Mouse (Mus musculus): ENCODE measurements around the gene Pttg1ip. TPM values are rescaled to one million over a fixed set of nuclear protein-coding genes. Genes with fewer than 3 reads are reported as not detected.
A peak's percentile ranks its signal among the peaks of the same experiment; 100 is the strongest.

The Pttg1ip gene
- polyA plus RNA-seq, 1 experiment = 237 TPM

GRCm38 (mm10) chr10:77550874-77551273 lies 30.6 kb upstream of the Pttg1ip start:
- H3K4me2 ChIP-seq (ENCODE audit: low read depth) = no peak overlapping the region
- H3ac ChIP-seq (ENCODE audit: control insufficient read depth, insufficient read length) = no peak overlapping the region
- TF ChIP-seq MYOG (IDR thresholded peaks at IDR 0.05; ENCODE audit: control insufficient read depth in 1 of 3, insufficient read depth in 1 of 3, insufficient read length in 2 of 3, low read depth in 2 of 3) (no peak), POLR2A (IDR thresholded peaks at IDR 0.05; ENCODE audit: insufficient read length, low read depth) (no peak), POLR2AphosphoS2 (IDR thresholded peaks at IDR 0.05; ENCODE audit: insufficient read length, low read depth) (no peak), SRF (IDR thresholded peaks at IDR 0.05; ENCODE audit: control insufficient read depth, insufficient read length, low read depth) (no peak), TCF3 (IDR thresholded peaks at IDR 0.05; ENCODE audit: insufficient read length, low read depth) (no peak), MAX (IDR thresholded peaks at IDR 0.05; ENCODE audit: low read depth) (no peak), USF1 (IDR thresholded peaks at IDR 0.05; ENCODE audit: low read depth) (no peak)
- no peaks in the 10 kb centered on the region for H3K27me3 ChIP-seq (ENCODE audit: control insufficient read depth, insufficient read depth, insufficient read length)
- no peaks in the 10 kb centered on the region for H3K36me3 ChIP-seq (ENCODE audit: control insufficient read depth, insufficient read depth)
- no peak overlapping the region for H3K4me3 ChIP-seq
- H3K79me2 ChIP-seq (ENCODE audit: control insufficient read depth, insufficient read depth) = no peaks in the 10 kb centered on the region

- H3ac ChIP-seq (ENCODE audit: control insufficient read depth, insufficient read length) = no peak overlapping the region
- no peaks in the 10 kb centered on the region for H3K27me3 ChIP-seq (ENCODE audit: control insufficient read depth, insufficient read depth, insufficient read length)
- H3K36me3 ChIP-seq (ENCODE audit: control insufficient read depth, insufficient read depth) = no peaks in the 10 kb centered on the region
- H3K79me2 ChIP-seq (ENCODE audit: control insufficient read depth, insufficient read depth) = no peaks in the 10 kb centered on the region
- no peak overlapping the region for H3K4me3 ChIP-seq
- TF ChIP-seq MYOG (IDR thresholded peaks at IDR 0.05; ENCODE audit: control insufficient read depth in 1 of 3, insufficient read depth in 1 of 3, insufficient read length in 2 of 3, low read depth in 2 of 3) (peak in 1 of 3 experiments; percentile 22), POLR2A (IDR thresholded peaks at IDR 0.05; ENCODE audit: insufficient read length, low read depth) (no peak), USF1 (IDR thresholded peaks at IDR 0.05; ENCODE audit: low read depth) (no peak), TCF12 (IDR thresholded peaks at IDR 0.05; ENCODE audit: insufficient read depth, poor library complexity, severe bottlenecking) (no peak), REST (IDR thresholded peaks at IDR 0.05; ENCODE audit: insufficient read depth, insufficient read length) (no peak), MYOD1 (IDR thresholded peaks at IDR 0.05; ENCODE audit: control insufficient read depth in 1 of 3, insufficient read length in 2 of 3, low read depth in 2 of 3) (no peak)
- H3K4me2 ChIP-seq (ENCODE audit: low read depth) = no peak overlapping the region
These were observed 29.4 kb upstream of the Pttg1ip start for GRCm38 (mm10) chr10:77552162-77552561.

- H3K4me3 ChIP-seq = no peak overlapping the region
- no peak overlapping the region for H3ac ChIP-seq (ENCODE audit: control insufficient read depth, insufficient read length)
- H3K27me3 ChIP-seq (ENCODE audit: control insufficient read depth, insufficient read depth, insufficient read length) = no peaks in the 10 kb centered on the region
- H3K36me3 ChIP-seq (ENCODE audit: control insufficient read depth, insufficient read depth) = no peaks in the 10 kb centered on the region
- no peaks in the 10 kb centered on the region for H3K79me2 ChIP-seq (ENCODE audit: control insufficient read depth, insufficient read depth)
- TF ChIP-seq MYOG (IDR thresholded peaks at IDR 0.05; ENCODE audit: control insufficient read depth in 1 of 3, insufficient read depth in 1 of 3, insufficient read length in 2 of 3, low read depth in 2 of 3) = peak; percentile 17 to 87 (median 76)
- peak; percentile 38 for TF ChIP-seq TCF3 (IDR thresholded peaks at IDR 0.05; ENCODE audit: insufficient read length, low read depth)
- TF ChIP-seq E2F4 (IDR thresholded peaks at IDR 0.05; ENCODE audit: insufficient read depth) = no peak
- peak in 2 of 3 experiments; percentile 72 for TF ChIP-seq MYOD1 (IDR thresholded peaks at IDR 0.05; ENCODE audit: control insufficient read depth in 1 of 3, insufficient read length in 2 of 3, low read depth in 2 of 3)
- H3K4me2 ChIP-seq (ENCODE audit: low read depth) = no peak overlapping the region
These were observed 28.2 kb upstream of the Pttg1ip start for GRCm38 (mm10) chr10:77553285-77553684.

- H3K4me3 ChIP-seq = no peak overlapping the region
- TF ChIP-seq CEBPB (IDR thresholded peaks at IDR 0.05; ENCODE audit: insufficient read depth, poor library complexity, severe bottlenecking) = no peak
- TF ChIP-seq SRF (IDR thresholded peaks at IDR 0.05; ENCODE audit: control insufficient read depth, insufficient read length, low read depth) = no peak
- no peak for TF ChIP-seq POLR2AphosphoS2 (IDR thresholded peaks at IDR 0.05; ENCODE audit: insufficient read length, low read depth)
- TF ChIP-seq MYOD1 (IDR thresholded peaks at IDR 0.05; ENCODE audit: control insufficient read depth in 1 of 3, insufficient read length in 2 of 3, low read depth in 2 of 3) = no peak
- TF ChIP-seq MAX (IDR thresholded peaks at IDR 0.05; ENCODE audit: low read depth) = no peak
- TF ChIP-seq E2F4 (IDR thresholded peaks at IDR 0.05; ENCODE audit: insufficient read depth) = no peak
- TF ChIP-seq MYOG (IDR thresholded peaks at IDR 0.05; ENCODE audit: control insufficient read depth in 1 of 3, insufficient read depth in 1 of 3, insufficient read length in 2 of 3, low read depth in 2 of 3) = no peak
- no peak for TF ChIP-seq USF1 (IDR thresholded peaks at IDR 0.05; ENCODE audit: low read depth)
- no peak for TF ChIP-seq TCF3 (IDR thresholded peaks at IDR 0.05; ENCODE audit: insufficient read length, low read depth)
- TF ChIP-seq REST (IDR thresholded peaks at IDR 0.05; ENCODE audit: insufficient read depth, insufficient read length) = no peak
- TF ChIP-seq POLR2A (IDR thresholded peaks at IDR 0.05; ENCODE audit: insufficient read length, low read depth) = no peak
- TF ChIP-seq TCF12 (IDR thresholded peaks at IDR 0.05; ENCODE audit: insufficient read depth, poor library complexity, severe bottlenecking) = no peak
- H3K36me3 ChIP-seq (ENCODE audit: control insufficient read depth, insufficient read depth) = no peaks in the 10 kb centered on the region
- no peak overlapping the region for H3ac ChIP-seq (ENCODE audit: control insufficient read depth, insufficient read length)
- no peaks in the 10 kb centered on the region for H3K27me3 ChIP-seq (ENCODE audit: control insufficient read depth, insufficient read depth, insufficient read length)
- H3K4me2 ChIP-seq (ENCODE audit: low read depth) = no peak overlapping the region
- H3K79me2 ChIP-seq (ENCODE audit: control insufficient read depth, insufficient read depth) = no peaks in the 10 kb centered on the region
These were observed 26.6 kb upstream of the Pttg1ip start for GRCm38 (mm10) chr10:77554918-77555317.

GRCm38 (mm10) chr10:77556631-77557030 lies 24.9 kb upstream of the Pttg1ip start:
- TF ChIP-seq MYOG (IDR thresholded peaks at IDR 0.05; ENCODE audit: control insufficient read depth in 1 of 3, insufficient read depth in 1 of 3, insufficient read length in 2 of 3, low read depth in 2 of 3) (no peak), MYOD1 (IDR thresholded peaks at IDR 0.05; ENCODE audit: control insufficient read depth in 1 of 3, insufficient read length in 2 of 3, low read depth in 2 of 3) (no peak), REST (IDR thresholded peaks at IDR 0.05; ENCODE audit: insufficient read depth, insufficient read length) (no peak), CEBPB (IDR thresholded peaks at IDR 0.05; ENCODE audit: insufficient read depth, poor library complexity, severe bottlenecking) (no peak), SRF (IDR thresholded peaks at IDR 0.05; ENCODE audit: control insufficient read depth, insufficient read length, low read depth) (no peak), E2F4 (IDR thresholded peaks at IDR 0.05; ENCODE audit: insufficient read depth) (no peak), TCF12 (IDR thresholded peaks at IDR 0.05; ENCODE audit: insufficient read depth, poor library complexity, severe bottlenecking) (no peak), POLR2AphosphoS2 (IDR thresholded peaks at IDR 0.05; ENCODE audit: insufficient read length, low read depth) (no peak), POLR2A (IDR thresholded peaks at IDR 0.05; ENCODE audit: insufficient read length, low read depth) (no peak), TCF3 (IDR thresholded peaks at IDR 0.05; ENCODE audit: insufficient read length, low read depth) (no peak), USF1 (IDR thresholded peaks at IDR 0.05; ENCODE audit: low read depth) (no peak), MAX (IDR thresholded peaks at IDR 0.05; ENCODE audit: low read depth) (no peak)
- Histone ChIP-seq H3K4me2 (ENCODE audit: low read depth) (no peak overlapping the region), H3K36me3 (ENCODE audit: control insufficient read depth, insufficient read depth) (no peaks in the 10 kb centered on the region), H3K27me3 (ENCODE audit: control insufficient read depth, insufficient read depth, insufficient read length) (no peaks in the 10 kb centered on the region), H3ac (ENCODE audit: control insufficient read depth, insufficient read length) (no peak overlapping the region), H3K4me3 (no peak overlapping the region), H3K79me2 (ENCODE audit: control insufficient read depth, insufficient read depth) (no peaks in the 10 kb centered on the region)

Measured in myocyte (in vitro differentiated cells).